Mouse (Mus musculus): Measurements from ENCODE around the gene Emilin2.
"Not testable (repeated sequence)": the region's sequence is repeated elsewhere in the genome, so short reads cannot be mapped to it uniquely, and the experiment has no call there.

The Emilin2 gene

GRCm38 (mm10) chr17:71311340-71312171 is at the start of gene Emilin2:
TSS of gene Emilin2 (minus strand) at chr17:71311978.
- DNase-seq (ENCODE audit: low read depth, low spot score) = no peak

- DNase-seq (ENCODE audit: low read depth, low spot score) = no peak
Observed at GRCm38 (mm10) chr17:71355526-71355925, 43.7 kb upstream of the Emilin2 start.

GRCm38 (mm10) chr17:71354205-71354604 is 42.4 kb upstream of the Emilin2 start:
- DNase-seq (ENCODE audit: low read depth, low spot score) = no peak

GRCm38 (mm10) chr17:71348188-71348587 is 36.4 kb upstream of the Emilin2 start:
- no peak for DNase-seq (ENCODE audit: low read depth, low spot score)

- no peak for DNase-seq (ENCODE audit: low read depth, low spot score)
Observed at GRCm38 (mm10) chr17:71342006-71342405, 30.2 kb upstream of the Emilin2 start.

- no peak for DNase-seq (ENCODE audit: low read depth, low spot score)
Observed at GRCm38 (mm10) chr17:71338627-71339026, 26.8 kb upstream of the Emilin2 start.

- DNase-seq (ENCODE audit: low read depth, low spot score) = no peak
Observed at GRCm38 (mm10) chr17:71337546-71337945, 25.8 kb upstream of the Emilin2 start.

GRCm38 (mm10) chr17:71336421-71336820 is 24.6 kb upstream of the Emilin2 start:
- no peak for DNase-seq (ENCODE audit: low read depth, low spot score)

GRCm38 (mm10) chr17:71332298-71332697 is 20.5 kb upstream of the Emilin2 start:
- no peak for DNase-seq (ENCODE audit: low read depth, low spot score)

- not testable (repeated sequence) for DNase-seq (ENCODE audit: low read depth, low spot score)
Observed at GRCm38 (mm10) chr17:71320731-71321130, 9.0 kb upstream of the Emilin2 start.

GRCm38 (mm10) chr17:71319361-71319760 is 7.6 kb upstream of the Emilin2 start:
- DNase-seq (ENCODE audit: low read depth, low spot score) = no peak

- no peak for DNase-seq (ENCODE audit: low read depth, low spot score)
Observed at GRCm38 (mm10) chr17:71317571-71317970, 5.8 kb upstream of the Emilin2 start.

- DNase-seq (ENCODE audit: low read depth, low spot score) = no peak
Observed at GRCm38 (mm10) chr17:71314315-71314714, 2.5 kb upstream of the Emilin2 start.

- DNase-seq (ENCODE audit: low read depth, low spot score) = peak; percentile 27
Observed at GRCm38 (mm10) chr17:71310486-71311339, 1.1 kb downstream of the Emilin2 start.

- DNase-seq (ENCODE audit: low read depth, low spot score) = peak; percentile 17
Observed at GRCm38 (mm10) chr17:71309711-71310485, 1.9 kb downstream of the Emilin2 start.

- no peak for DNase-seq (ENCODE audit: low read depth, low spot score)
Observed at GRCm38 (mm10) chr17:71309141-71309540, 2.6 kb downstream of the Emilin2 start.

- DNase-seq (ENCODE audit: low read depth, low spot score) = no peak
Observed at GRCm38 (mm10) chr17:71308296-71308695, 3.5 kb downstream of the Emilin2 start.

GRCm38 (mm10) chr17:71307251-71307790 is 4.5 kb downstream of the Emilin2 start:
- DNase-seq (ENCODE audit: low read depth, low spot score) = no peak

GRCm38 (mm10) chr17:71306716-71307115 is 5.1 kb downstream of the Emilin2 start:
- DNase-seq (ENCODE audit: low read depth, low spot score) = no peak

- no peak for DNase-seq (ENCODE audit: low read depth, low spot score)
Observed at GRCm38 (mm10) chr17:71306091-71306490, 5.7 kb downstream of the Emilin2 start.

GRCm38 (mm10) chr17:71303444-71303843 is 8.3 kb downstream of the Emilin2 start:
- no peak for DNase-seq (ENCODE audit: low read depth, low spot score)
